Mouse (Mus musculus) CD8-positive naive resting alpha-beta T cell, adult 57 days (primary cell): ENCODE data around the gene Amn. TPM values are rescaled to one million over a fixed set of nuclear protein-coding genes. Genes with fewer than 3 reads are reported as not detected.

Source experiments
- total RNA-seq: library from RNA; stranded (reverse); gene quantifications from one replicate; pipeline ENCODE4 v1.2.4, GENCODE M21; 2023

Gene Amn
- 0.95 TPM for total RNA-seq

GRCm38 (mm10) chr12:111270629-111271277 is at the start of gene Amn:
Amn (plus strand) TSS chr12:111271095.

Other genes with a start within 250 kb of the Amn start
- gene Rcor1, start 231.7 kb upstream of the Amn start, total RNA-seq: 46.8 TPM
- 51.8 TPM for gene Traf3, start 104.7 kb upstream of the Amn start, total RNA-seq
- gene 4930595D18Rik, start 86.6 kb upstream of the Amn start, total RNA-seq: not detected
- gene Cdc42bpb, start 106.6 kb downstream of the Amn start, total RNA-seq: 1.6 TPM
- gene Lbhd2, start 135.7 kb downstream of the Amn start, total RNA-seq: not detected
- gene Exoc3l4, start 145.9 kb downstream of the Amn start, total RNA-seq: 0.15 TPM
- 1.3 TPM for gene Tnfaip2, start 171.4 kb downstream of the Amn start, total RNA-seq
- not detected for gene Gm266, start 214.7 kb downstream of the Amn start, total RNA-seq